Mouse (Mus musculus) right cerebral cortex, postnatal 4 days (tissue): ENCODE measurements at regions not wholly inside any gene's neighbourhood (a gene's known extent, or its start where the extent isn't known, plus 50 kb on each side); places are given as distances from the start of the nearest gene placed in this dataset.

Experiments
- DNase-seq: peaks from one replicate; pipeline ENCODE4 v3.0.0-alpha.2; 2022

DNA sequence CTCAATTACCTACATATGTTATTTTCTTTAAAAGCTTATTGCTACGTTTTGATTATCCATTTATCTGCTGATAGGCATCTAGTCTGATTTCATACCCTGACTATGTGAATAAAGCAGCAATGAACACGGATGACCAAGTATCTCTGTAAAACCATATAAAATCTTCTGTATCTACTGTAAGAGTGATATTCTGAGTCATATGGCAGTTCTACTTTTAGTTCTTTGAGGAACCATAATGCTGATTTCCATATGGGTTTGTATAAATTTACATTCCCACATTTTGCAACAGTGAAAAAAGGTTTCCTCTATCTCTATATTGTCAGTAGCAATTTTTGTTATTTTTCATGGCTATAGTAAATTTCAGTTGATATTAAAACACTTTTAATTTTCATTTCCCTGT lies 280.6 kb downstream of the Fsip2 start:
- DNase-seq = no peak

- no peak for DNase-seq
These were observed 282.8 kb downstream of the Fsip2 start for GRCm38 (mm10) chr2:83226198-83226597.

DNA sequence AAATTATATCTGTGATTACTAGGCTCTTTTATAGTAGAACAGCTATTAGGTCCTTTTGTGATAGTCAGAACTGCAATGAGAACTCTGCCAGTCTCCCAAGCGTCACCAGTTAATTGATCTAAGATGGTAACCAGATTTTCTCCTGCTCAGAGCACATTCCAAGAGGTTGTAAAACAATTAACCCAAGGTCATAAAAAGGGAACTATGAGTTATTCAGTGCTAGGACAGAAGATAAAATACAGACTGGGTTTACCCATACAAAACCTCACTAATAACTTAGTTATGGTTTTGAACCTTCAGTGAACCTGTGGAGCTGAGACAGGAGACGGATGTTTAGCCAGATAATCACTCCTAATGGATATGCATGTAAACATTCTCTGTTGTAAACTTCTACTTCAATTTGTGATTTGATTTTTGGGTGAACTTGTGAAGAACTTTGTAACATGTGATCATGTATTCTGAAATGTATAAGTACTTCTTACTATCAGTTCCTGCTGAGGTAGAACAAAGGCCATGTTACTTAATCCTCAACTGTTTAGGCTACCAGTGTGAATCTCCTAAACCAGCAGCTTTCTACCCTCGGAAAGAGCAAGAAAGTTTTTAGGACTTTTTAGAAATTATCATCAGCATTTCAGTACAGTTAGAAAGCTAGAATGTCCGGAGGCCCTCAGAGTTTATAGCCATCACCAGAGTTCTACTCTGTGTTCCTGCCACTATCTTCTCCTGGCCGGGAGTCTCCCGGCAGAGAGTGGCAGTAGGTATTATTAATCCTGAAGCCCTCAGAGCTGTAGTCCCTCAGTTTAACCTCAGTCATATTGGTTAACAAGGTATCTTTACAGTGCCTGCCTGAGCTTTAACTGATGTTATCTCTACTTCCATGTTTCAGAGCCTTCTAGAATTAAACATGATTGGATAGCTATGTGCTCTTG lies 308.0 kb downstream of the Fsip2 start:
- no peak for DNase-seq

- DNase-seq = no peak
These were observed 313.4 kb downstream of the Fsip2 start for GRCm38 (mm10) chr2:83256811-83257321.

DNA sequence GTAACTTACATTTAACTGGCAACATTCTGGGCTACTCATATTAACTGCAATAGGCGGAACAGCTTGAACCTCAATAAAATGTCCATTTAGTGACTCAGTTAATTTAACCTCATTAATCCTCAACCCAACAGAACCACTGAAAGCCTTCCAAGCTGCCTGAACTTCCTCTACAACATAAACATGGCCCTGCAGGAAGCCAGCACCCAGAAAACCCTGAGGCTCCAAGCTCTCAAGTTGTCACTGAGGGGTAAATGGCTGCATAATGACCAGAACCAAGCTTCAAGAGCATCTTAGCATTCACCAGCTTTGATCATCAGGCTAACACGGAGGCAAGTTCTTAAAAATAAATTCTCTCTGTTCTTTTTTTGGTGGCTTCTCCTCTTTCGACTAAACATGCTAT lies 315.2 kb downstream of the Fsip2 start:
- no peak for DNase-seq

- DNase-seq = no peak
These were observed 340.7 kb upstream of the Zc3h15 start for GRCm38 (mm10) chr2:83303515-83303914.

DNA sequence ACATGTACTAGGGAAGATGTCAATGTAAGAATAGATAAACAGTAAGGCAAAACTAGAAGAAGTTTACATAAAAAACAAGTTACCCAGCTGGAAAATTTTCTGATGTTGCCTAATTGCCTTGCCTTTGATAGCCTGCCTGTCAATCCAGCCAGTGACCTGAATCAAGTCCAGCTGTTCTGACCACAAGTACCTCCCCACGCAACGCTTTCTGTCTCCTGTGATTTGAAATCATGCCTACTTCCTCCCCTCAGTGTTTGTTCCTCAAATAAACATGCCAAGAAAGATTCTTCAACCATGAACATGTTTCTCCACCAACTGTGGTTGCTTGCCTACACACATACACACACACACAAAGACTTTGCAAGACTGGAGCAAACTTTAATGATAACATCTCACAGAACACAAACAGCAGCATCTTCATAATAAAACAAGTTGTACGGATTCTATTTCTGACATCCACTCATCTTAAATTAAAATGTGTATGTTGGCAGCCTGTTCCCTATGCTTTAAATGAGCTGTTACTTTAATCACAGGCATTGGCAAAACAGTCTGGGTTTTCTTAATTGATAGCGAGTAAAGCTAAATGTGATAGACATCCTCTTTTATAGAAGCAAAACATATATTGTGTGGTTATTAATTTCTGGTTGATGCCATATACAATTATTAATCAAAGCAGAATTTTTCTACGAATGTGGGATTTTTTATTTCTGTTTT lies 312.0 kb upstream of the Zc3h15 start:
- no peak for DNase-seq

DNA sequence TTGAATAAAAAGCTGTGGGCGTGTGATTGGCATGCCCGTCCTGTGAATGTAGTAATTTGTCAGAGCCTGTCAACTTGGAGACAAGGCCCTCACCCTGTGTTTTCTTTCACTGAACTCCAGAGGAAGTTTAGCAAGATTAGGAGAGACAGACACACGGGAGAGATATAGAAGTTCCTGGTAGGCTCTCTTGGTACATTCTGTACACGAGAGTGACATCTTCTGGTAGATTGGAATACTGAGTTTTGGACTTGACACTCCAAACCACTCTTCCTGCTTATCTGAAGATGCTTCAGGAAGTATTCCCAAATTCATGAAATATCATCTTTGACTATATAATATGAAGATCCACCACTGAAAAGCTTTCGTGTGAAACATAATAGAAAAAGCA lies 311.5 kb upstream of the Zc3h15 start:
- no peak for DNase-seq

- peak; percentile 64 for DNase-seq
These were observed 306.9 kb upstream of the Zc3h15 start for GRCm38 (mm10) chr2:83337364-83337763.

DNA sequence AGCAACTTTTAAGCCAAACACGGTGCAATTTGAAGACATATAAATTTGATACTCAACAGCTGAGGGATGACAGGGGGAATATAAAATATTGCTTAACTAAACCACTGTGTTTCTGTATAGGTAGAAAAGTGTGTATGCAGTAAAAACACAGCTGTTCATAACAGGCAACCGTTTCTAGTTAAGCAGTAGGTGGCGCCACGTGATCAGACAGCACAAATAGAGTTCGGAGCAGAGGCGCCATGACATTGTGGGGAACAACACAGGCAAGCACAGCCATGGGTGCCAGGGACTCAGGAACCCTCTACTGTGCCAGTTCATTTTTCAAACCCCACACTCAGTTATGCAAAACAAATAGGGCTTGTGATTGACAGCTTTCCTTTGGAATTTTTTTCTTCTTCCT lies 304.1 kb upstream of the Zc3h15 start:
- no peak for DNase-seq
